Mouse (Mus musculus) heart, embryonic 15.5 days (tissue): ENCODE data around the gene Olfr49. TPM values are rescaled to one million over a fixed set of nuclear protein-coding genes. Genes with fewer than 3 reads are reported as not detected.
A peak's percentile ranks its signal among the peaks of the same experiment; 100 is the strongest.

Experiments
- ATAC-seq: fragments of 200-750 bp; cut with Nextera tagmentation; replicated peaks from 2 replicates; pipeline ENCODE4 v1.8.0; 2017; ENCODE audit warnings: low read depth, moderate TSS enrichment; ENCODE audit not compliant: insufficient number of reproducible peaks, insufficient read depth, low FRiP score
- H3K27ac ChIP-seq: fragments of 300-500 bp; sonication (generic); 2 replicates; pipeline ENCODE4 v1.5.1; 2015; ENCODE audit warnings: mild to moderate bottlenecking, inconsistent platforms
- H3K27me3 ChIP-seq: fragments of 300-500 bp; sonication (generic); 2 replicates; pipeline ENCODE4 v1.6.1; 2015; ENCODE audit warnings: inconsistent platforms
- H3K36me3 ChIP-seq: fragments of 300-500 bp; sonication (generic); 2 replicates; pipeline ENCODE4 v1.6.1; 2015; ENCODE audit warnings: mild to moderate bottlenecking, inconsistent platforms
- H3K4me1 ChIP-seq: fragments of 300-500 bp; sonication (generic); replicated peaks from 2 replicates; pipeline ENCODE4 v1.6.1; 2015; ENCODE audit warnings: inconsistent platforms
- H3K4me2 ChIP-seq: fragments of 300-500 bp; sonication (generic); 2 replicates; pipeline ENCODE4 v1.6.1; 2015; ENCODE audit warnings: inconsistent platforms, mild to moderate bottlenecking, moderate library complexity
- H3K4me3 ChIP-seq: fragments of 300-500 bp; sonication (generic); 2 replicates; pipeline ENCODE4 v1.5.1; 2015; ENCODE audit warnings: mild to moderate bottlenecking, inconsistent platforms
- H3K9ac ChIP-seq: fragments of 300-500 bp; sonication (generic); 2 replicates; pipeline ENCODE4 v1.6.1; 2015; ENCODE audit warnings: mild to moderate bottlenecking, inconsistent platforms
- H3K9me3 ChIP-seq: fragments of 300-500 bp; sonication (generic); replicated peaks from 2 replicates; pipeline ENCODE4 v1.6.1; 2016; ENCODE audit warnings: inconsistent platforms
- WGBS: fragments of 180-500 bp; shearing (Covaris S2); methylation state at CpG from one replicate; pipeline ENCODE4 v1.1.7; 2015; ENCODE audit warnings: mixed read lengths; 5-methylcytosine and 5-hydroxymethylcytosine counted together
- polyA plus RNA-seq: library from polyadenylated mRNA; unstranded; fragments of >200 nt; fragmentation: Nextera tagmentation; extraction: Ambion mirVana; gene quantifications from 2 replicates; pipeline ENCODE4 v1.2.1, GENCODE M21; 2015

Gene Olfr49
- polyA plus RNA-seq, 1 experiment from 2014 or later = 0.03 TPM

GRCm38 (mm10) chr14:54260196-54260595, 24.5 kb downstream of the Olfr49 start:
- Histone ChIP-seq H3K4me1 (peaks cover 33% of the 10 kb centered on the region), H3K27me3 (no peaks in the 10 kb centered on the region), H3K4me3 (peak overlapping the region; percentile 59), H3K9me3 (no peaks in the 10 kb centered on the region), H3K4me2 (peak overlapping the region; percentile 77), H3K36me3 (peaks cover 21% of the 10 kb centered on the region), H3K27ac (peak overlapping the region; percentile 79; the same call in 1 of the 2 replicates), H3K9ac (peak overlapping the region; percentile 61; the same call in 1 of the 2 replicates)
- no peak for ATAC-seq
- WGBS = 74% methylated on average over 2 of the region's 2 CpGs

GRCm38 (mm10) chr14:54259722-54260085, 25.0 kb downstream of the Olfr49 start:
- no peak for ATAC-seq
- Histone ChIP-seq H3K9ac (peak overlapping the region; percentile 61), H3K9me3 (no peaks in the 10 kb centered on the region), H3K4me2 (peak overlapping the region; percentile 77), H3K36me3 (peaks cover 20% of the 10 kb centered on the region), H3K4me3 (peak overlapping the region; percentile 59), H3K4me1 (peaks cover 36% of the 10 kb centered on the region), H3K27ac (peak overlapping the region; percentile 79), H3K27me3 (no peaks in the 10 kb centered on the region)
- 20% methylated on average over 8 of the region's 8 CpGs for WGBS

GRCm38 (mm10) chr14:54259003-54259721, 25.6 kb downstream of the Olfr49 start:
- H3K27me3 ChIP-seq = no peaks in the 10 kb centered on the region
- H3K4me1 ChIP-seq = peaks cover 38% of the 10 kb centered on the region
- peak overlapping the region; percentile 59 for H3K4me3 ChIP-seq
- H3K27ac ChIP-seq = peak overlapping the region; percentile 79
- H3K9me3 ChIP-seq = no peaks in the 10 kb centered on the region
- peak overlapping the region; percentile 61 for H3K9ac ChIP-seq
- H3K4me2 ChIP-seq = peak overlapping the region; percentile 77
- peaks cover 18% of the 10 kb centered on the region for H3K36me3 ChIP-seq
- ATAC-seq = peak; percentile 92
- WGBS = under 1% methylated on average over 35 of the region's 35 CpGs

GRCm38 (mm10) chr14:54258131-54258670, 26.5 kb downstream of the Olfr49 start:
- peaks cover 11% of the 10 kb centered on the region for H3K36me3 ChIP-seq
- no peak overlapping the region for H3K4me2 ChIP-seq

GRCm38 (mm10) chr14:54254670-54255202, 30.0 kb downstream of the Olfr49 start:
- H3K4me2 ChIP-seq = peak overlapping the region; percentile 70
- 50% methylated on average over 12 of the region's 12 CpGs for WGBS
- peak overlapping the region; percentile 94 for H3K27ac ChIP-seq
- H3K9ac ChIP-seq = peak overlapping the region; percentile 76; the same call in 1 of the 2 replicates
- H3K4me1 ChIP-seq = peaks cover 41% of the 10 kb centered on the region
- H3K36me3 ChIP-seq = no peaks in the 10 kb centered on the region
- H3K27me3 ChIP-seq = no peaks in the 10 kb centered on the region
- H3K9me3 ChIP-seq = no peaks in the 10 kb centered on the region
- peak overlapping the region; percentile 93 for H3K4me3 ChIP-seq
- no peak for ATAC-seq

More at GRCm38 (mm10) chr14:54258131-54258670, 26.5 kb downstream of the Olfr49 start:
- H3K4me3 ChIP-seq = no peak overlapping the region
- H3K4me1 ChIP-seq = peaks cover 36% of the 10 kb centered on the region
- WGBS = 55% methylated on average over 7 of the region's 7 CpGs
- H3K27ac ChIP-seq = no peak overlapping the region
- H3K27me3 ChIP-seq = no peaks in the 10 kb centered on the region
- H3K9me3 ChIP-seq = no peaks in the 10 kb centered on the region
- ATAC-seq = no peak
- no peak overlapping the region for H3K9ac ChIP-seq

- Histone ChIP-seq H3K27me3 (no peaks in the 10 kb centered on the region), H3K4me2 (peak within 1 kb of the TSS; percentile 70), H3K4me3 (peak within 1 kb of the TSS; percentile 93), H3K9ac (peak within 1 kb of the TSS; percentile 83), H3K9me3 (no peaks in the 10 kb centered on the region), H3K27ac (peak within 1 kb of the TSS; percentile 94), H3K36me3 (peaks cover 4% of the 10 kb centered on the region; the same call in 1 of the 2 replicates), H3K4me1 (peaks cover 48% of the 10 kb centered on the region)
- WGBS = under 1% methylated on average over 39 of the region's 39 CpGs
- peak; percentile 100 for ATAC-seq
These were observed 30.9 kb downstream of the Olfr49 start, which contains the start of the genes Dad1 and Abhd4 for GRCm38 (mm10) chr14:54253741-54254291. Gene Dad1 (minus strand): TSS chr14:54254104. Gene Abhd4 (plus strand): TSS chr14:54254188.

- ATAC-seq = no peak
- no peaks in the 10 kb centered on the region for H3K9me3 ChIP-seq
- H3K9ac ChIP-seq = no peak overlapping the region
- no peak overlapping the region for H3K27ac ChIP-seq
- H3K36me3 ChIP-seq = peaks cover 5% of the 10 kb centered on the region; the same call in 1 of the 2 replicates
- H3K27me3 ChIP-seq = no peaks in the 10 kb centered on the region
- no peak overlapping the region for H3K4me3 ChIP-seq
- WGBS = 60% methylated on average over 4 of the region's 4 CpGs
- peaks cover 43% of the 10 kb centered on the region for H3K4me1 ChIP-seq
- no peak overlapping the region for H3K4me2 ChIP-seq
These were observed 34.6 kb downstream of the Olfr49 start for GRCm38 (mm10) chr14:54250122-54250521.

- ATAC-seq = no peak
- H3K9me3 ChIP-seq = no peaks in the 10 kb centered on the region
- peaks cover 5% of the 10 kb centered on the region; the same call in 1 of the 2 replicates for H3K36me3 ChIP-seq
- no peak overlapping the region for H3K4me3 ChIP-seq
- no peaks in the 10 kb centered on the region for H3K27me3 ChIP-seq
- WGBS = 59% methylated on average over 9 of the region's 9 CpGs
- H3K27ac ChIP-seq = no peak overlapping the region
- H3K4me2 ChIP-seq = no peak overlapping the region
- H3K4me1 ChIP-seq = peaks cover 36% of the 10 kb centered on the region
- H3K9ac ChIP-seq = no peak overlapping the region
These were observed 35.4 kb downstream of the Olfr49 start for GRCm38 (mm10) chr14:54249326-54249725.

GRCm38 (mm10) chr14:54246232-54246631, 38.5 kb downstream of the Olfr49 start:
- Histone ChIP-seq H3K27me3 (no peaks in the 10 kb centered on the region), H3K4me1 (peaks cover 25% of the 10 kb centered on the region), H3K4me2 (no peak overlapping the region), H3K27ac (no peak overlapping the region), H3K4me3 (no peak overlapping the region), H3K9ac (no peak overlapping the region), H3K36me3 (peaks cover 27% of the 10 kb centered on the region), H3K9me3 (no peaks in the 10 kb centered on the region)
- no peak for ATAC-seq
- WGBS = 83% methylated on average over 3 of the region's 3 CpGs

GRCm38 (mm10) chr14:54244183-54244582, 40.6 kb downstream of the Olfr49 start:
- peak overlapping the region; percentile 36; the same call in 1 of the 2 replicates for H3K27ac ChIP-seq
- 42% methylated on average over 3 of the region's 3 CpGs for WGBS
- peaks cover 19% of the 10 kb centered on the region for H3K4me1 ChIP-seq
- H3K9me3 ChIP-seq = no peaks in the 10 kb centered on the region
- H3K4me3 ChIP-seq = no peak overlapping the region
- no peaks in the 10 kb centered on the region for H3K27me3 ChIP-seq
- peaks cover 37% of the 10 kb centered on the region for H3K36me3 ChIP-seq
- H3K9ac ChIP-seq = no peak overlapping the region
- no peak overlapping the region for H3K4me2 ChIP-seq
- ATAC-seq = no peak

GRCm38 (mm10) chr14:54240542-54240941, 44.2 kb downstream of the Olfr49 start:
- Histone ChIP-seq H3K9me3 (no peaks in the 10 kb centered on the region), H3K9ac (no peak overlapping the region), H3K4me2 (no peak overlapping the region), H3K27me3 (no peaks in the 10 kb centered on the region), H3K4me3 (no peak overlapping the region), H3K36me3 (peaks cover 35% of the 10 kb centered on the region), H3K27ac (peak overlapping the region; percentile 46), H3K4me1 (peaks cover 14% of the 10 kb centered on the region)
- WGBS = 74% methylated on average over 5 of the region's 5 CpGs
- ATAC-seq = no peak
